Comparison of ENCODE assay signal across 7 mouse cellular contexts in the genomic region with DNA sequence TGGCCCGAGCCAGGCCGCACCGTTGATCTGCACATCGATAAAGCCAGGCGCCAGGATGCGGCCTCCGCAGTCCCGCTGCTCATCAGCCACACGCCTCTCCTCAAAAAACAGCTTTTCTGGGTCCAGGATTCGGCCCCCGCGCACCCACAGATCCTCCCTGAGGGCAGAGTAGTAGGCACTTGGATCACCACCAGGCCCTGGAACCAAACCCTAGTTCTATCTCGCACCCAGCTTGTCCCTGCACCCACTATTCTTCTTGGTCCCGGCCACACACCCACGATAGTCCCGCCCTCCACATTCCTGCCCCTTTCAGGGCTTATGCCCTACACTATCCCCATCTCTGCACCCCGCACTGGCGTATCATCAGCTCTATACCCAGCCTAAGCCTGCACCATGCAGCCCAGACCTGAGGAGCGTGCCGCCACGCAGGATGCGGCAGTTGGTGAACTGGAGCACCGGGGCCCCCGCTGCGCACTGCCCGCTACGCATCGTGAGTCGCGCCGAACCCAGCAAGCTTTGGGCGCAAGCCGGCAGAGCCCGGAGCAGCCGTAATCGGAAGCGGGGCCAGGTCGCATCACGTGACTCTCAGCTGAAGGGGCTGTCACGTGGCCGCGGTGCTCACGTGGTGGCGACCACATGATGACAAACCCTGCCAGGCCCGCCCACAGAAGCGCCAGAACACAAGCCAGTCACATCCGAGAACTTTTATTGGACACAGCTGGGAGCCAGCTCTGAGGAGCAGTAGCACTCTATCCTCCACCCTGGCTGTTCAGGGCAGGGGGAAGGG. TPM values are rescaled to one million over a fixed set of nuclear protein-coding genes. Genes with fewer than 3 reads are reported as not detected.
DNase-seq lines count a peak whose midpoint lies in the region; ATAC-seq and TF ChIP-seq lines count a peak whose summit lies in the region.

A gene (minus strand): TSS at position 591 of the 787 bp plus-strand sequence.

- WGBS in embryonic facial prominence, embryonic 10.5 days = under 1% methylated on average over 47 of the region's 47 CpGs
- under 1% methylated on average over 47 of the region's 47 CpGs for WGBS in intestine, postnatal 0 days
- 1% methylated on average over 47 of the region's 47 CpGs for WGBS in midbrain, embryonic 12.5 days
- under 1% methylated on average over 47 of the region's 47 CpGs for WGBS in small intestine, adult 2 months

- TF ChIP-seq POLR2A in small intestine, adult 2 months (IDR thresholded peaks at IDR 0.05; ENCODE audit: low read depth, low read length) = 0 out of 2 replicates have a peak, but pooled peaks have one; percentile 27

- H3K27me3 ChIP-seq in embryonic facial prominence, embryonic 10.5 days (replicated peaks; ENCODE audit: low read depth, poor library complexity, severe bottlenecking) = no peaks in the 10 kb centered on the region
- H3K27me3 ChIP-seq in intestine, postnatal 0 days (replicated peaks; ENCODE audit: control insufficient read depth, insufficient read depth, low read length) = no peaks in the 10 kb centered on the region
- no peaks in the 10 kb centered on the region for H3K27me3 ChIP-seq in midbrain, embryonic 12.5 days
- no peaks in the 10 kb centered on the region for H3K27me3 ChIP-seq in small intestine, adult 2 months (ENCODE audit: control insufficient read depth, insufficient read depth, low read length)

- DNase-seq in adrenal gland, postnatal 10 days = peak; percentile 98
- peak; percentile 99 for DNase-seq in embryonic facial prominence, embryonic 10.5 days (ENCODE audit: low spot score)
- DNase-seq in gonadal fat pad, adult 2 months (ENCODE audit: low read depth) = no peak
- peak; percentile 97 for DNase-seq in left cerebral cortex, postnatal 4 days

- ATAC-seq in intestine, postnatal 0 days = peak; percentile 75
- ATAC-seq in midbrain, embryonic 12.5 days (ENCODE audit: low FRiP score, low read depth) = peak; percentile 92

- H3K4me2 ChIP-seq in intestine, postnatal 0 days (replicated peaks; ENCODE audit: low read depth) = peak within 1 kb of the TSS; percentile 94
- peak within 1 kb of the TSS; percentile 98 for H3K4me2 ChIP-seq in midbrain, embryonic 12.5 days (replicated peaks)

- peak within 1 kb of the TSS; percentile 72 for H3K9ac ChIP-seq in intestine, postnatal 0 days (ENCODE audit: low read depth, low read length)
- peak within 1 kb of the TSS; percentile 80 for H3K9ac ChIP-seq in midbrain, embryonic 12.5 days (replicated peaks)

- intact Hi-C loops in left cerebral cortex, postnatal 4 days (cut with DNase I) = no loop called here

- no peaks in the 10 kb centered on the region for H3K9me3 ChIP-seq in embryonic facial prominence, embryonic 10.5 days
- H3K9me3 ChIP-seq in intestine, postnatal 0 days (ENCODE audit: control insufficient read depth) = no peaks in the 10 kb centered on the region
- H3K9me3 ChIP-seq in midbrain, embryonic 12.5 days = no peaks in the 10 kb centered on the region

- H3K4me3 ChIP-seq in embryonic facial prominence, embryonic 10.5 days = peak within 1 kb of the TSS; percentile 70
- peak within 1 kb of the TSS; percentile 71 for H3K4me3 ChIP-seq in intestine, postnatal 0 days (ENCODE audit: low read depth, low read length)
- H3K4me3 ChIP-seq in midbrain, embryonic 12.5 days = peak within 1 kb of the TSS; percentile 77
- H3K4me3 ChIP-seq in small intestine, adult 2 months (ENCODE audit: low read depth, low read length) = peak within 1 kb of the TSS; percentile 65

- TF ChIP-seq CTCF in intestine, postnatal 0 days (IDR thresholded peaks at IDR 0.05; ENCODE audit: low read depth) = no peak
- TF ChIP-seq CTCF in small intestine, adult 2 months (IDR thresholded peaks at IDR 0.05; ENCODE audit: extremely low read depth, insufficient read length, insufficient replicate concordance, low read depth, low read length) = no peak

- peaks cover 38% of the 10 kb centered on the region for H3K36me3 ChIP-seq in embryonic facial prominence, embryonic 10.5 days (replicated peaks)
- peaks cover 18% of the 10 kb centered on the region for H3K36me3 ChIP-seq in intestine, postnatal 0 days (ENCODE audit: control insufficient read depth, insufficient read depth)
- H3K36me3 ChIP-seq in midbrain, embryonic 12.5 days = peaks cover 20% of the 10 kb centered on the region
- peaks cover 16% of the 10 kb centered on the region for H3K36me3 ChIP-seq in small intestine, adult 2 months (ENCODE audit: control insufficient read depth, insufficient read depth, low read length)

- H3K27ac ChIP-seq in embryonic facial prominence, embryonic 10.5 days (replicated peaks) = peak within 1 kb of the TSS; percentile 83
- H3K27ac ChIP-seq in intestine, postnatal 0 days (ENCODE audit: low read depth, low read length) = peak within 1 kb of the TSS; percentile 82
- H3K27ac ChIP-seq in midbrain, embryonic 12.5 days (replicated peaks) = peak within 1 kb of the TSS; percentile 84
- H3K27ac ChIP-seq in small intestine, adult 2 months (ENCODE audit: insufficient read depth, low read depth, low read length) = peak within 1 kb of the TSS; percentile 82

- H3K4me1 ChIP-seq in embryonic facial prominence, embryonic 10.5 days = peaks cover 30% of the 10 kb centered on the region
- 0 out of 2 replicates have a peak, but pooled peaks cover 4% of the 10 kb centered on the region for H3K4me1 ChIP-seq in intestine, postnatal 0 days (replicated peaks; ENCODE audit: control insufficient read depth, insufficient read depth, low read length)
- peaks cover 26% of the 10 kb centered on the region for H3K4me1 ChIP-seq in midbrain, embryonic 12.5 days
- peaks cover 17% of the 10 kb centered on the region for H3K4me1 ChIP-seq in small intestine, adult 2 months (ENCODE audit: control insufficient read depth, insufficient read depth, insufficient read length, low read length)

RNA-seq across cellular contexts. Expression of the gene that starts here (rescaled TPM):
- total RNA-seq in adrenal gland, postnatal 10 days (2021) = 10 to 100 TPM; 36.6 to 44.2 TPM
- 44.6 and 50.0 TPM in 2 replicates for polyA plus RNA-seq in embryonic facial prominence, embryonic 10.5 days (2016; fragmentation: Nextera tagmentation; extraction: Ambion mirVana)
- 37.6 and 41.4 TPM in 2 replicates for polyA plus RNA-seq in gonadal fat pad, adult 2 months (2012; rRNA removed)
- polyA plus RNA-seq in intestine, postnatal 0 days (2015; fragmentation: Nextera tagmentation; extraction: Ambion mirVana) = 159 and 172 TPM in 2 replicates
- total RNA-seq in left cerebral cortex, postnatal 4 days (2021) = 10 to 100 TPM; 30.2 to 32.0 TPM
- 31.5 and 32.9 TPM in 2 replicates for polyA plus RNA-seq in midbrain, embryonic 12.5 days (2016; fragmentation: Nextera tagmentation; extraction: Ambion mirVana)
- 61.6 and 187 TPM in 2 replicates for polyA plus RNA-seq in small intestine, adult 2 months (2012; rRNA removed)
